Mouse (Mus musculus): ENCODE measurements around the gene Cfd.

Cfd gene

GRCm38 (mm10) chr10:79932736-79933135, 42.1 kb downstream of the Cfd start:
- in situ Hi-C loops (cut with MboI, MseI) = no loop called here

- in situ Hi-C loops (cut with MboI, MseI) = no loop called here
Measured at GRCm38 (mm10) chr10:79933145-79933679, 42.6 kb downstream of the Cfd start.

- in situ Hi-C loops (cut with MboI, MseI) = no loop called here
Measured at GRCm38 (mm10) chr10:79933861-79934260, 43.2 kb downstream of the Cfd start.

GRCm38 (mm10) chr10:79934272-79934721, 43.6 kb downstream of the Cfd start:
- in situ Hi-C loops (cut with MboI, MseI) = no loop called here

GRCm38 (mm10) chr10:79934794-79935569, 44.3 kb downstream of the Cfd start:
- in situ Hi-C loops (cut with MboI, MseI) = no loop called here

- in situ Hi-C loops (cut with MboI, MseI) = no loop called here
Measured at GRCm38 (mm10) chr10:79936284-79936910, 45.7 kb downstream of the Cfd start.

- in situ Hi-C loops (cut with MboI, MseI) = no loop called here
Measured at GRCm38 (mm10) chr10:79936911-79937441, 46.3 kb downstream of the Cfd start.

GRCm38 (mm10) chr10:79937775-79938526, 47.3 kb downstream of the Cfd start:
- in situ Hi-C loops (cut with MboI, MseI) = no loop called here

GRCm38 (mm10) chr10:79940749-79941148, 50.1 kb downstream of the Cfd start:
- in situ Hi-C loops (cut with MboI, MseI) = no loop called here
